Mouse (Mus musculus) embryonic facial prominence, embryonic 13.5 days (tissue): Measurements from ENCODE around the gene Dok1. TPM values are rescaled to one million over a fixed set of nuclear protein-coding genes. Genes with fewer than 3 reads are reported as not detected.

Experiments used
- ATAC-seq: fragments of 200-750 bp; cut with Nextera tagmentation; 2 replicates; pipeline ENCODE4 v1.8.0; 2017; ENCODE audit warnings: low read depth; ENCODE audit not compliant: insufficient number of reproducible peaks, insufficient read depth, low FRiP score, low TSS enrichment
- H3K27ac ChIP-seq: fragments of 300-500 bp; sonication (generic); 2 replicates; pipeline ENCODE4 v1.5.1; 2015; ENCODE audit warnings: moderate library complexity, mild to moderate bottlenecking, inconsistent platforms
- H3K27me3 ChIP-seq: fragments of 300-500 bp; sonication (generic); 2 replicates; pipeline ENCODE4 v1.6.1; 2015; ENCODE audit warnings: mild to moderate bottlenecking, inconsistent platforms
- H3K36me3 ChIP-seq: fragments of 300-500 bp; sonication (generic); 2 replicates; pipeline ENCODE4 v1.6.1; 2015; ENCODE audit warnings: mild to moderate bottlenecking, inconsistent platforms
- H3K4me1 ChIP-seq: fragments of 300-500 bp; sonication (generic); 2 replicates; pipeline ENCODE4 v1.6.1; 2015; ENCODE audit warnings: inconsistent platforms
- H3K4me2 ChIP-seq: fragments of 300-500 bp; sonication (generic); 2 replicates; pipeline ENCODE4 v1.6.1; 2015; ENCODE audit warnings: moderate library complexity, mild to moderate bottlenecking, inconsistent platforms
- H3K4me3 ChIP-seq: fragments of 300-500 bp; sonication (generic); 2 replicates; pipeline ENCODE4 v1.5.1; 2015; ENCODE audit warnings: mild to moderate bottlenecking, inconsistent platforms
- H3K9ac ChIP-seq: fragments of 300-500 bp; sonication (generic); 2 replicates; pipeline ENCODE4 v1.6.1; 2015; ENCODE audit warnings: mild to moderate bottlenecking, inconsistent platforms
- H3K9me3 ChIP-seq: fragments of 300-500 bp; sonication (generic); 2 replicates; pipeline ENCODE4 v1.6.1; 2016; ENCODE audit warnings: inconsistent platforms
- WGBS: fragments of 180-500 bp; shearing (Covaris S2); methylation state at CpG from one replicate; pipeline ENCODE4 v1.1.7; 2015; ENCODE audit warnings: mixed read lengths; 5-methylcytosine and 5-hydroxymethylcytosine counted together
- microRNA-seq: library from miRNA; unstranded; fragments of <30 nt; microRNA quantifications from one replicate; pipeline ENCODE4, GENCODE M21; 2016
- polyA plus RNA-seq: library from polyadenylated mRNA; unstranded; fragments of >200 nt; fragmentation: Nextera tagmentation; extraction: Ambion mirVana; gene quantifications from 2 replicates; pipeline ENCODE4 v1.2.1, GENCODE M21; 2015

Dok1 gene
- polyA plus RNA-seq, 1 experiment from 2014 or later, result 11.5 TPM

GRCm38 (mm10) chr6:82996740-82997315, 36.4 kb downstream of the Dok1 start:
- peaks cover 10% of the 10 kb centered on the region for H3K4me1 ChIP-seq
- peak overlapping the region; percentile 44 for H3K27ac ChIP-seq
- peak overlapping the region; percentile 49 for H3K4me2 ChIP-seq
- no peaks in the 10 kb centered on the region for H3K36me3 ChIP-seq
- peak overlapping the region; percentile 17 for H3K4me3 ChIP-seq
- 13% methylated on average over 11 of the region's 11 CpGs for WGBS
- no peaks in the 10 kb centered on the region for H3K27me3 ChIP-seq
- peak; percentile 89 for ATAC-seq
- peak overlapping the region; percentile 27; the same call in 1 of the 2 replicates for H3K9ac ChIP-seq
- H3K9me3 ChIP-seq, result no peaks in the 10 kb centered on the region

- ATAC-seq, result no peak
- no peak overlapping the region for H3K4me2 ChIP-seq
- H3K9ac ChIP-seq, result no peak overlapping the region
- H3K4me1 ChIP-seq, result peaks cover 10% of the 10 kb centered on the region
- no peaks in the 10 kb centered on the region for H3K9me3 ChIP-seq
- no peaks in the 10 kb centered on the region for H3K27me3 ChIP-seq
- H3K27ac ChIP-seq, result no peak overlapping the region
- no peaks in the 10 kb centered on the region for H3K36me3 ChIP-seq
- WGBS, result 75% methylated on average over 7 of the region's 7 CpGs
- no peak overlapping the region for H3K4me3 ChIP-seq
These were observed 38.9 kb downstream of the Dok1 start for GRCm38 (mm10) chr6:82994372-82994771.

GRCm38 (mm10) chr6:82993696-82994095, 39.6 kb downstream of the Dok1 start:
- no peak for ATAC-seq
- Histone ChIP-seq H3K4me2 (no peak overlapping the region), H3K27ac (no peak overlapping the region), H3K4me1 (peaks cover 10% of the 10 kb centered on the region), H3K9ac (peak overlapping the region; percentile 28; the same call in 1 of the 2 replicates), H3K27me3 (no peaks in the 10 kb centered on the region), H3K9me3 (no peaks in the 10 kb centered on the region), H3K36me3 (no peaks in the 10 kb centered on the region), H3K4me3 (no peak overlapping the region)
- 39% methylated on average over 1 of the region's 1 CpGs for WGBS

GRCm38 (mm10) chr6:82987411-82987971, 45.8 kb downstream of the Dok1 start:
- WGBS, result 6% methylated on average over 9 of the region's 9 CpGs
- H3K36me3 ChIP-seq, result no peaks in the 10 kb centered on the region
- no peaks in the 10 kb centered on the region; the same call in 1 of the 2 replicates for H3K27me3 ChIP-seq
- H3K9ac ChIP-seq, result 0 out of 2 replicates have a peak overlapping the region, but pooled peaks have one; percentile 36
- ATAC-seq, result peak; percentile 74; the same call in 1 of the 2 replicates
- H3K9me3 ChIP-seq, result no peaks in the 10 kb centered on the region
- H3K4me2 ChIP-seq, result peak overlapping the region; percentile 39
- H3K4me3 ChIP-seq, result no peak overlapping the region
- H3K4me1 ChIP-seq, result peaks cover 14% of the 10 kb centered on the region
- H3K27ac ChIP-seq, result peak overlapping the region; percentile 75

Small RNAs within 50 kb of the gene (microRNA-seq; reads per million reads assigned to microRNA genes)
- gene Mir7040, result not detected

Other genes with a start within 250 kb of the Dok1 start
- gene Sema4f, start 93.7 kb downstream of the Dok1 start, polyA plus RNA-seq, result 6.5 and 7.2 TPM in 2 replicates
- 0.25 and 0.88 TPM in 2 replicates for gene M1ap, start 86.6 kb downstream of the Dok1 start, polyA plus RNA-seq
- gene Loxl3, start 702 bp upstream of the Dok1 start, polyA plus RNA-seq, result 20.9 and 24.1 TPM in 2 replicates
- 177 and 206 TPM in 2 replicates for gene Aup1, start 21.1 kb upstream of the Dok1 start, polyA plus RNA-seq
- gene Htra2, start 21.8 kb upstream of the Dok1 start, polyA plus RNA-seq, result 72.6 and 75.4 TPM in 2 replicates
- gene Dqx1, start 24.4 kb upstream of the Dok1 start, polyA plus RNA-seq, result 1.3 TPM in 2 replicates
- gene Tlx2, start 36.8 kb upstream of the Dok1 start, polyA plus RNA-seq, result 0.31 and 0.67 TPM in 2 replicates
- gene Pcgf1, start 44.4 kb upstream of the Dok1 start, polyA plus RNA-seq, result 44.3 and 47.5 TPM in 2 replicates
- 0.27 and 0.56 TPM in 2 replicates for gene Lbx2, start 52.9 kb upstream of the Dok1 start, polyA plus RNA-seq
- gene Ccdc142, start 68.1 kb upstream of the Dok1 start, polyA plus RNA-seq, result 2.9 and 3.5 TPM in 2 replicates
- 3.3 and 3.5 TPM in 2 replicates for gene Gm42688, start 68.1 kb upstream of the Dok1 start, polyA plus RNA-seq
- 137 and 151 TPM in 2 replicates for gene Mrpl53, start 75.6 kb upstream of the Dok1 start, polyA plus RNA-seq
- gene Mogs, start 82.0 kb upstream of the Dok1 start, polyA plus RNA-seq, result 45.0 and 45.6 TPM in 2 replicates
- 144 and 172 TPM in 2 replicates for gene Wbp1, start 88.1 kb upstream of the Dok1 start, polyA plus RNA-seq
- 13.2 and 13.9 TPM in 2 replicates for gene Ino80b, start 92.0 kb upstream of the Dok1 start, polyA plus RNA-seq
- gene Rtkn, start 102.0 kb upstream of the Dok1 start, polyA plus RNA-seq, result 46.7 and 51.8 TPM in 2 replicates
- 7.1 and 7.9 TPM in 2 replicates for gene Wdr54, start 122.9 kb upstream of the Dok1 start, polyA plus RNA-seq
- 2.0 and 2.8 TPM in 2 replicates for gene 1700003E16Rik, start 122.9 kb upstream of the Dok1 start, polyA plus RNA-seq
- gene Dctn1, start 132.4 kb upstream of the Dok1 start, polyA plus RNA-seq, result 87.7 and 90.0 TPM in 2 replicates
- gene Slc4a5, start 186.4 kb upstream of the Dok1 start, polyA plus RNA-seq, result 0.15 and 0.20 TPM in 2 replicates